Mouse (Mus musculus) embryonic stem cell, embryonic (primary cell): Measurements from ENCODE around the gene Pih1d2.

Experiments
- CTCF ChIA-PET, 4 experiments: fragments of 300-600 bp in 2 of 4; fragments of 350-600 bp in 2 of 4; sonication (Branson Sonifier 250); formaldehyde crosslinking; loops; one replicate each; lab custom pipeline; 2022; ENCODE audit warnings: inconsistent platforms in 2 of 4; lab: Charles Lee
- POLR2A ChIA-PET, 4 experiments: fragments of 300-600 bp in 2 of 4; fragments of 350-600 bp in 2 of 4; sonication (Branson Sonifier 250); formaldehyde crosslinking; loops; one replicate each; lab custom pipeline; 2022; ENCODE audit warnings: antibody characterized with exemption in 4 of 4, inconsistent platforms in 1 of 4; lab: Charles Lee

Gene Pih1d2

DNA sequence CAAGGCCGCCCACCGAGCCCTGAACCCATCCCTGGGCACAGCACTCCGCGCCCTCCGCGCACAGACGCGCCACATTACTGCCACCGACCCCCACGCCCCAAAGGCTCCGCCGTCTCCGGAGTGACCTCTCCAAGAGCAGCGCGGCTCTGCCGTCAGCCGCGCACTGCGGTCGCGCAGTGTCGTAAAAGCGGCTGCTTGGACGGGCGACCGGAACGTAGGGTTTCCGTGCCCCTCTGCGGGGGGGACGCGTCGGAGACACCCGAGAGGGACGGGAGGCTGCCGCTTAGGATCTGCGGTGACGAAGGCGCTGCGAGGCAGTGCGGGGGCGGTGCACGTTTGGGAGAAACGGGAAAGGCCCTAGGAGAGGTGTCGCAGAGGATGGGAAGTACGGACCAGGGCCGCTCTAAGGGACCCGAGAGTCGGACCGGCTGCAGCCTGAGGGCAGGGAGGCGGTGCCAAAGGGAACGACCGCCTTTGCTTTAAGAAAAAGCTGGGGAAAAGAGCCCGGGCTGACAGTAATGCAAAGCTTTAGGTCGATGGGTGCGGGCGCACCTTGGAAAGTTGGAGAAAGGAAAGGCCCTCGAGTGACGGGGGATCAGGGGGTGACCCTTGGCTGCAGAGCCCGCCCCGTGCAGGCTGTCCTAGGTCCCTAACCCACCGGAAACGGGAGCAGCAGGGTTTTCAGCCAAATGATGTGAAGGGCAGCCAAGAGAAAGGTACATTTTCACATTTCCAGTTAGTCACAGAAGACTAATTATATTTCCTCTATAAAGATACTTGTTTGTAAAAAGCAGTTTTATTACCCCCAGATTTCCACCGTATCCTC, 42.5 kb downstream of the Pih1d2 start, which contains the start of gene Dlat:
Dlat (minus strand) TSS at position 389 of the 826 bp plus-strand sequence.
- ChIA-PET CTCF (interaction anchor here in 1 of 4 experiments (1.2 to 1.3 kb wide), 3 partner anchors 11 to 108 kb away, joined by 3 to 6 read pairs (median 4); partner anchors contain the start of gene Fdxacb1), POLR2A (interaction anchor here in 3 of 4 experiments (0.5 to 4.2 kb wide), 21 partner anchors 9 to 208 kb away, joined by 3 to 20 read pairs (median 4); partner anchors contain the start of genes Fdxacb1 (in 2 of the 3), Sdhd (in 2 of the 3), Timm8b (in 2 of the 3) and 2310030G06Rik (in 1 of the 3))

DNA sequence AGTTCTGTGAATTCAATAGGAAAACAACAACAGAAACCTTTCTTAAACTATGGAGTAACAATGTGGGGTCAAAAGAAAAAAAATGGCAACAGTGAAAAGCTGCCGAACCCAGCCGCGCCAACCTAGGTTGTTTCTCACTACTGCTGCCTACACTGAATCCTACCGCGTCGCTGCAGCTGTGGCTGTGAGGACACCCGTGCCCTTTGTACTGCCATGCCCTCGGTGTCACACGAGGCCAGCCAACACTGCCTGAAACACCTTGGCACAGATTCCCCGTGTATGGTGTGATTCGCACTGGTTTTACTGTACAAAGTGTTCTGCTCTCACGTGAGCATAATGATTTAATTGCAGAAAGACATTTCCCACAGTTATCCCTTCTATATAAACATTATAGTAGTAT, 43.3 kb downstream of the Pih1d2 start:
- ChIA-PET CTCF (interaction anchor here in 3 of 4 experiments (0.6 to 0.7 kb wide), 5 partner anchors 12 to 489 kb away, joined by 3 to 6 read pairs (median 3); partner anchors contain the start of genes Sdhd (in 1 of the 3) and Timm8b (in 1 of the 3)), POLR2A (interaction anchor here in 3 of 4 experiments (0.6 to 4.2 kb wide), 8 partner anchors 15 to 107 kb away, joined by 3 to 20 read pairs (median 4); partner anchors contain the start of genes Fdxacb1 (in 2 of the 3), Sdhd (in 2 of the 3), Timm8b (in 2 of the 3) and Dixdc1 (in 1 of the 3))

DNA sequence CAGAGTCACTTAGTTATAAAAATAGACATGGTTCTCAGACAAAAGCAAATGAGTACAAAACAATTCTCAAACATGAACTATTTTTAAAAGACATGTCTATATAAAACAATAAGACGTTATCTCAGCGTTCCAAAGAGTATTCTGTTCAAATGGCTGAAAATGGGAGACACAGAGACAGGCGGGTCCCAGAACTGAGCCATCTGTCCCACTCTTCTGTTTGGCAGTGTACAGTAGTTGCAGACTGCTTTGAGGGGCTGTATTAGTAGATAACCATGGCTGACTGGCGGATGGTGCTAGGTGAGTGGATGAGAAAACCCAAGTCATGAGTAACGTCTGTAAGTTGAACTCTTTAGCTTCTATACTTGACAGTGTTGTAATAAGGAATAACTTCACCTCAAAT, 47.7 kb downstream of the Pih1d2 start:
- ChIA-PET CTCF (interaction anchor here in 1 of 4 experiments (0.6 kb wide), 1 partner anchor 72 kb away, joined by 7 read pairs; no protein-coding TSS in a partner anchor), POLR2A (interaction anchor here in 1 of 4 experiments (0.6 to 1.1 kb wide), 2 partner anchors 10 to 30 kb away, joined by 3 to 10 read pairs; no protein-coding TSS in a partner anchor)

DNA sequence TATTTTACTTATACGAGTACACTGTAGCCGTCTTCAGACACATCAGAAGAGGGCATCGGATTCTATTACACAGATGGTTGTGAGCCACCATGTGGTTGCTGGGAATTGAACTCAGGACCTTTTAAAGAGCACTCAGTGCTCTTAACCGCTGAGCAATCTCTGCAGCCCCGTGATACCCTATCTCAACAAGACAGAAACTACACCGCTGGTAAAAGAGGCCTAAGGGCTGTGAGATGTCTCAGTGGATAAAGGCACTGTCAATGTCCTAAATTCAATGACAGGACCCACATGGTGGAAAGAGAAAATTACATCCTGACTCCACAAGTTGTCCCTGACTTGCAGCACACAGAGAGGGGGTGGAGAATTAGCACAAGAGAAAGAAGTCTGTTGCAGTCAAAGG, 49.3 kb downstream of the Pih1d2 start:
- ChIA-PET POLR2A (interaction anchor here in 1 of 4 experiments (1.0 kb wide), 1 partner anchor 19 kb away, joined by 3 read pairs; no protein-coding TSS in a partner anchor), CTCF (no interaction called here)

DNA sequence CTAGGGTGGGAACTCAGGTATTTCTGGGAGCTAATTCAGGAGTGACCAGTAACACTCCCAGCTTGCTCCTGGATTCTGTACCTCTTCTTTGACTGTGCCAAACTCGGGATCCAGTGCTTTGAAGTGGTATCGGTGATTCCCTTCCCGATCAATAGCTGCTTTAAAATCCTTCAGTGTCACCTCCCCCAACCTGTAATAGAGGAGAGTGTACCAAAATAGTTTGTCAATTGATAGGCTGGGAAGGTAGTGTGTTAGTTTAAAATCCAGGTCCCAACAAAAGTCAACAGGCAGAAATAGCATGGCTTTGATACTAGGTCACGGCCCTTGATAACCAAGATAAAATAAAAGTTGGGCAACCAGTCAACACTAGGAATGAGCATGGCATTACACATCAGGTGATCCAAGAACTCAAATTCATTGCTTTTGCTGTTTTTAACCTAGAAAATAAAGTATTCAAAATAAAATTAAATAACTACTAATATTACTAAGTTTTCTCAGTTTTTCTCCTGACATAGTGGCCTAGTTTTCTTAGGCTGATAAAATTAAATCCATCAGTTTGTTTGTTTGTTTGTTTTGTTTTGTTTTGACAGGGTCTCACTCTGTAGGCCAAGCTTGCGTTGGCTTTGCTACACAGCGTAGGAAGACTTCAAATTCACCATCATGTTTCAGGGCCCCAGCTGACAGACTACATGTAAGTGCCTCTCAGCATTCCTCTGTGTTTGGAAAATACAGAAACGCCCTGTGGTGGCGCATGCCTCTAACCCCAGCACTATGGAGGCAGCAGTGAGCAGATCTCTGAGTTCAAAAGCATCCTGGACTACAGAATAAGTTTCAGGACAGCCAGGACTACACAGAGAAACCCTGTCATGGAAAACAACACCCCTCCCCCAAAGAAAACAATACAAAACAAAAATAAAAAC, 50.7 kb downstream of the Pih1d2 start:
- ChIA-PET CTCF (interaction anchor here in 1 of 4 experiments (0.7 kb wide), 1 partner anchor 71 kb away, joined by 3 read pairs; the partner anchor contains the start of gene Dixdc1), POLR2A (interaction anchor here in 2 of 4 experiments (0.9 to 1.8 kb wide), 4 partner anchors 8 to 35 kb away, joined by 3 to 4 read pairs (median 4); partner anchors contain the start of gene Dlat (in 1 of the 2))

DNA sequence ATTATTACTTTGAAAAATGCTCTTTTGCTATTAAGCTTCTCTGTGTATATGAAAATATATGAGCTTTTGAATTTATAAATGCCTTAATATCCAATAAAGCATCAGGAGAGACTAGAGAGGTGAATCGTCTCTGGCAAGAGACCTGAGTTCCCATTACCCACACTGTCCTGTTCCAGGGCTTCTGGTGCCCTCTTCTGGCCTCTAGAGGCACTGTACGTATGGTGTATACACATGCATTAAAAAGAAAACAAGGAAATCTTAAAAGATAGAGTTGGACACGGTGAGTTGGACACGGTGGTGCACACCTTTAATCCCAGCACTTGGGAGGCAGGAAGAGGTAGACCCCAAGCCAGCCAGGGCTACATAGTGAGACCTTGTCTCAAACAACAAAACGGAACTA, 53.6 kb downstream of the Pih1d2 start:
- CTCF ChIA-PET = interaction anchor here in 3 of 4 experiments (0.6 to 1.6 kb wide), 5 partner anchors 12 to 1377 kb away, joined by 3 to 4 read pairs (median 4); partner anchors contain the start of genes Dlat (in 1 of the 3) and Fdxacb1 (in 1 of the 3)

More for the DNA sequence above, 53.6 kb downstream of the Pih1d2 start:
- POLR2A ChIA-PET = interaction anchor here in 2 of 4 experiments (0.6 to 1.3 kb wide), 6 partner anchors 14 to 260 kb away, joined by 3 to 5 read pairs (median 3); no protein-coding TSS in a partner anchor
